Mouse (Mus musculus): ENCODE measurements at regions not wholly inside any gene's neighbourhood (a gene's known extent, or its start where the extent isn't known, plus 50 kb on each side); places are given as distances from the start of the nearest gene placed in this dataset.

GRCm38 (mm10) chr2:77358176-77358575 is 77.8 kb upstream of the Sestd1 start:
- intact Hi-C loops (cut with DNase I), result loop anchor here (5.0 kb wide), 1 partner anchor 349 kb away; no protein-coding TSS in a partner anchor
- no peak for DNase-seq (ENCODE audit: low spot score in 2 of 2)

- peak in 1 of 2 experiments; percentile 22 for DNase-seq (ENCODE audit: low spot score in 2 of 2)
- intact Hi-C loops (cut with DNase I), result loop anchor here (5.0 kb wide), 1 partner anchor 351 kb away; no protein-coding TSS in a partner anchor
Measured at GRCm38 (mm10) chr2:77356798-77357197, 76.4 kb upstream of the Sestd1 start.

GRCm38 (mm10) chr2:77351987-77352628 is 71.7 kb upstream of the Sestd1 start:
- intact Hi-C loops (cut with DNase I), result loop anchor here (5.0 kb wide), 1 partner anchor 670 kb away; no protein-coding TSS in a partner anchor
- DNase-seq (ENCODE audit: low spot score in 2 of 2), result no peak

GRCm38 (mm10) chr2:77347027-77347426 is 66.6 kb upstream of the Sestd1 start:
- intact Hi-C loops (cut with DNase I), result no loop called here
- no peak for DNase-seq (ENCODE audit: low spot score in 2 of 2)

GRCm38 (mm10) chr2:77343736-77344440 is 63.5 kb upstream of the Sestd1 start:
- intact Hi-C loops (cut with DNase I), result loop anchor here (2.0 to 5.0 kb wide), 3 partner anchors 82 to 282 kb away; no protein-coding TSS in a partner anchor
- no peak for DNase-seq (ENCODE audit: low spot score in 2 of 2)

GRCm38 (mm10) chr2:77342416-77342815 is 62.0 kb upstream of the Sestd1 start:
- no peak for DNase-seq (ENCODE audit: low spot score in 2 of 2)
- intact Hi-C loops (cut with DNase I), result loop anchor here (1.0 to 5.0 kb wide), 5 partner anchors 80 to 372 kb away; no protein-coding TSS in a partner anchor

GRCm38 (mm10) chr2:77341575-77342332 is 61.4 kb upstream of the Sestd1 start:
- intact Hi-C loops (cut with DNase I), result loop anchor here (1.0 to 5.0 kb wide), 5 partner anchors 79 to 371 kb away; no protein-coding TSS in a partner anchor
- peak; percentile 96 to 98 for DNase-seq (ENCODE audit: low spot score in 2 of 2)

- intact Hi-C loops (cut with DNase I), result loop anchor here (5.0 kb wide), 2 partner anchors 78 to 278 kb away; no protein-coding TSS in a partner anchor
Measured at GRCm38 (mm10) chr2:77340076-77340475, 59.7 kb upstream of the Sestd1 start.

GRCm38 (mm10) chr2:77337786-77338406 is 57.5 kb upstream of the Sestd1 start:
- DNase-seq (ENCODE audit: low spot score in 2 of 2), result no peak
- intact Hi-C loops (cut with DNase I), result no loop called here

More at GRCm38 (mm10) chr2:77340076-77340475, 59.7 kb upstream of the Sestd1 start:
- no peak for DNase-seq (ENCODE audit: low spot score in 2 of 2)

- intact Hi-C loops (cut with DNase I), result no loop called here
- DNase-seq (ENCODE audit: low spot score in 2 of 2), result no peak
Measured at GRCm38 (mm10) chr2:77337318-77337717, 56.9 kb upstream of the Sestd1 start.

GRCm38 (mm10) chr2:77336810-77337209 is 56.4 kb upstream of the Sestd1 start:
- DNase-seq (ENCODE audit: low spot score in 2 of 2), result no peak
- intact Hi-C loops (cut with DNase I), result no loop called here

- intact Hi-C loops (cut with DNase I), result no loop called here
Measured at GRCm38 (mm10) chr2:77334706-77335105, 54.3 kb upstream of the Sestd1 start.

GRCm38 (mm10) chr2:77333394-77334079 is 53.1 kb upstream of the Sestd1 start:
- no peak for DNase-seq (ENCODE audit: low spot score in 2 of 2)
- intact Hi-C loops (cut with DNase I), result no loop called here

More at GRCm38 (mm10) chr2:77334706-77335105, 54.3 kb upstream of the Sestd1 start:
- no peak for DNase-seq (ENCODE audit: low spot score in 2 of 2)

All from left cerebral cortex, postnatal 25 days (tissue).